Mouse (Mus musculus): ENCODE measurements around the gene Mttp. TPM values are rescaled to one million over a fixed set of nuclear protein-coding genes. Genes with fewer than 3 reads are reported as not detected.

Gene Mttp
- polyA plus RNA-seq, 1 experiment from 2014 or later: 10.9 TPM

GRCm38 (mm10) chr3:138060429-138060828 lies 84.3 kb downstream of the Mttp start:
- 94% methylated on average over 7 of the region's 7 CpGs for WGBS
- Histone ChIP-seq H3K27ac (no peak overlapping the region), H3K4me3 (no peak overlapping the region), H3K27me3 (replicated peaks) (no peaks in the 10 kb centered on the region), H3K9me3 (no peaks in the 10 kb centered on the region), H3K36me3 (no peaks in the 10 kb centered on the region), H3K4me1 (peaks cover 3% of the 10 kb centered on the region; the same call in 1 of the 2 replicates), H3K4me2 (replicated peaks) (no peak overlapping the region), H3K9ac (no peak overlapping the region)
- ATAC-seq (ENCODE audit: low FRiP score, low read depth): no peak

- Histone ChIP-seq H3K36me3 (no peaks in the 10 kb centered on the region), H3K4me1 (no peaks in the 10 kb centered on the region), H3K27me3 (replicated peaks) (no peaks in the 10 kb centered on the region), H3K9ac (no peak overlapping the region), H3K27ac (no peak overlapping the region), H3K4me2 (replicated peaks) (no peak overlapping the region), H3K9me3 (no peaks in the 10 kb centered on the region), H3K4me3 (no peak overlapping the region)
- 65% methylated on average over 4 of the region's 4 CpGs for whole genome bisulfite sequencing
- ATAC-seq (ENCODE audit: low FRiP score, low read depth): no peak
Measured at GRCm38 (mm10) chr3:138058226-138058625, 86.5 kb downstream of the Mttp start.

GRCm38 (mm10) chr3:138056976-138057375 lies 87.8 kb downstream of the Mttp start:
- WGBS: 77% methylated on average over 7 of the region's 7 CpGs
- no peaks in the 10 kb centered on the region for H3K27me3 ChIP-seq (replicated peaks)
- no peak for ATAC-seq (ENCODE audit: low FRiP score, low read depth)
- H3K27ac ChIP-seq: no peak overlapping the region
- no peaks in the 10 kb centered on the region for H3K9me3 ChIP-seq
- no peak overlapping the region for H3K9ac ChIP-seq
- no peak overlapping the region for H3K4me2 ChIP-seq (replicated peaks)
- H3K4me1 ChIP-seq: no peaks in the 10 kb centered on the region
- H3K4me3 ChIP-seq: no peak overlapping the region
- no peaks in the 10 kb centered on the region for H3K36me3 ChIP-seq

GRCm38 (mm10) chr3:138053969-138054368 lies 90.8 kb downstream of the Mttp start:
- no peaks in the 10 kb centered on the region for H3K4me1 ChIP-seq
- H3K36me3 ChIP-seq: no peaks in the 10 kb centered on the region
- no peaks in the 10 kb centered on the region for H3K9me3 ChIP-seq
- H3K27me3 ChIP-seq (replicated peaks): no peaks in the 10 kb centered on the region
- WGBS: 59% methylated on average over 4 of the region's 4 CpGs
- no peak overlapping the region for H3K4me2 ChIP-seq (replicated peaks)
- H3K9ac ChIP-seq: no peak overlapping the region
- H3K27ac ChIP-seq: no peak overlapping the region
- ATAC-seq (ENCODE audit: low FRiP score, low read depth): no peak
- no peak overlapping the region for H3K4me3 ChIP-seq

GRCm38 (mm10) chr3:138051431-138051830 lies 93.3 kb downstream of the Mttp start:
- ATAC-seq (ENCODE audit: low FRiP score, low read depth): no peak
- no peak overlapping the region for H3K27ac ChIP-seq

GRCm38 (mm10) chr3:138050772-138051171 lies 94.0 kb downstream of the Mttp start:
- H3K9ac ChIP-seq: no peak overlapping the region
- H3K4me1 ChIP-seq: no peaks in the 10 kb centered on the region
- H3K27me3 ChIP-seq (replicated peaks): no peaks in the 10 kb centered on the region
- ATAC-seq (ENCODE audit: low FRiP score, low read depth): no peak
- 42% methylated on average over 11 of the region's 11 CpGs for WGBS
- H3K4me2 ChIP-seq (replicated peaks): no peak overlapping the region
- no peak overlapping the region for H3K4me3 ChIP-seq
- no peaks in the 10 kb centered on the region for H3K36me3 ChIP-seq
- no peak overlapping the region for H3K27ac ChIP-seq
- no peaks in the 10 kb centered on the region for H3K9me3 ChIP-seq

More at GRCm38 (mm10) chr3:138051431-138051830, 93.3 kb downstream of the Mttp start:
- no peaks in the 10 kb centered on the region for H3K9me3 ChIP-seq
- no peaks in the 10 kb centered on the region for H3K4me1 ChIP-seq
- H3K9ac ChIP-seq: no peak overlapping the region
- no peak overlapping the region for H3K4me3 ChIP-seq
- H3K36me3 ChIP-seq: no peaks in the 10 kb centered on the region
- no peaks in the 10 kb centered on the region for H3K27me3 ChIP-seq (replicated peaks)
- 76% methylated on average over 3 of the region's 3 CpGs for WGBS
- no peak overlapping the region for H3K4me2 ChIP-seq (replicated peaks)

- H3K36me3 ChIP-seq: no peaks in the 10 kb centered on the region
- H3K27me3 ChIP-seq (replicated peaks): no peaks in the 10 kb centered on the region
- H3K9ac ChIP-seq: no peak overlapping the region
- 87% methylated on average over 6 of the region's 6 CpGs for WGBS
- no peak overlapping the region for H3K27ac ChIP-seq
- H3K4me3 ChIP-seq: no peak overlapping the region
- H3K4me2 ChIP-seq (replicated peaks): no peak overlapping the region
- no peaks in the 10 kb centered on the region for H3K9me3 ChIP-seq
- no peaks in the 10 kb centered on the region for H3K4me1 ChIP-seq
- ATAC-seq (ENCODE audit: low FRiP score, low read depth): no peak
Measured at GRCm38 (mm10) chr3:138049555-138049954, 95.2 kb downstream of the Mttp start.

- no peak for ATAC-seq (ENCODE audit: low FRiP score, low read depth)
- Histone ChIP-seq H3K4me1 (no peaks in the 10 kb centered on the region), H3K27ac (no peak overlapping the region), H3K4me2 (replicated peaks) (no peak overlapping the region), H3K4me3 (no peak overlapping the region), H3K27me3 (replicated peaks) (no peaks in the 10 kb centered on the region), H3K36me3 (no peaks in the 10 kb centered on the region), H3K9ac (no peak overlapping the region), H3K9me3 (no peaks in the 10 kb centered on the region)
- WGBS: 79% methylated on average over 7 of the region's 7 CpGs
Measured at GRCm38 (mm10) chr3:138043316-138043715, 101.5 kb downstream of the Mttp start.

- H3K4me1 ChIP-seq: no peaks in the 10 kb centered on the region
- H3K9me3 ChIP-seq: no peaks in the 10 kb centered on the region
- no peaks in the 10 kb centered on the region for H3K27me3 ChIP-seq (replicated peaks)
- no peak overlapping the region for H3K4me3 ChIP-seq
- ATAC-seq (ENCODE audit: low FRiP score, low read depth): peak; percentile 50
- H3K36me3 ChIP-seq: no peaks in the 10 kb centered on the region
- no peak overlapping the region for H3K9ac ChIP-seq
- H3K4me2 ChIP-seq (replicated peaks): no peak overlapping the region
- H3K27ac ChIP-seq: no peak overlapping the region
- 41% methylated on average over 3 of the region's 3 CpGs for WGBS
Measured at GRCm38 (mm10) chr3:138041591-138042301, 103.0 kb downstream of the Mttp start.

- Histone ChIP-seq H3K9me3 (no peaks in the 10 kb centered on the region), H3K4me3 (no peak overlapping the region), H3K36me3 (no peaks in the 10 kb centered on the region), H3K4me2 (replicated peaks) (no peak overlapping the region), H3K27ac (no peak overlapping the region), H3K27me3 (replicated peaks) (no peaks in the 10 kb centered on the region), H3K9ac (no peak overlapping the region), H3K4me1 (no peaks in the 10 kb centered on the region)
- WGBS: 84% methylated on average over 2 of the region's 2 CpGs
- no peak for ATAC-seq (ENCODE audit: low FRiP score, low read depth)
Measured at GRCm38 (mm10) chr3:138040938-138041337, 103.8 kb downstream of the Mttp start.

Other genes with a start within 250 kb of the Mttp start
- 94.8 and 101 TPM in 2 replicates for gene Lamtor3, start 226.5 kb downstream of the Mttp start, polyA plus RNA-seq (2016; fragmentation: Nextera tagmentation; extraction: Ambion mirVana)
- gene Dapp1, start 163.4 kb downstream of the Mttp start, polyA plus RNA-seq (2016; fragmentation: Nextera tagmentation; extraction: Ambion mirVana): 1.6 and 2.2 TPM in 2 replicates
- gene 1110002E22Rik, start 79.9 kb downstream of the Mttp start, polyA plus RNA-seq (2016; fragmentation: Nextera tagmentation; extraction: Ambion mirVana): 0.19 TPM in 2 replicates
- not detected in 2 replicates for gene Gm5105, start 77.6 kb downstream of the Mttp start, polyA plus RNA-seq (2016; fragmentation: Nextera tagmentation; extraction: Ambion mirVana)
- gene Trmt10a, start 1.5 kb downstream of the Mttp start, polyA plus RNA-seq (2016; fragmentation: Nextera tagmentation; extraction: Ambion mirVana): 9.8 and 11.9 TPM in 2 replicates
- gene 4930579F01Rik, start 48.9 kb upstream of the Mttp start, polyA plus RNA-seq (2016; fragmentation: Nextera tagmentation; extraction: Ambion mirVana): not detected in 2 replicates
- gene Adh7, start 72.8 kb upstream of the Mttp start, polyA plus RNA-seq (2016; fragmentation: Nextera tagmentation; extraction: Ambion mirVana): not detected in 2 replicates
- gene Adh1, start 116.0 kb upstream of the Mttp start, polyA plus RNA-seq (2016; fragmentation: Nextera tagmentation; extraction: Ambion mirVana): 2.7 and 4.6 TPM in 2 replicates
- not detected in 2 replicates for gene Adh6a, start 168.3 kb upstream of the Mttp start, polyA plus RNA-seq (2016; fragmentation: Nextera tagmentation; extraction: Ambion mirVana)
- 0.49 and 0.72 TPM in 2 replicates for gene Adh6b, start 196.8 kb upstream of the Mttp start, polyA plus RNA-seq (2016; fragmentation: Nextera tagmentation; extraction: Ambion mirVana)